Mouse (Mus musculus) common myeloid progenitor, adult 5-6 weeks (primary cell): ENCODE measurements around the gene Sec16a. TPM values are rescaled to one million over a fixed set of nuclear protein-coding genes. Genes with fewer than 3 reads are reported as not detected.

Experiments used
- ATAC-seq: replicated peaks from 2 replicates; pipeline ENCODE4 v1.8.0; 2016; ENCODE audit warnings: low read depth, mild to moderate bottlenecking, moderate TSS enrichment, inconsistent platforms; ENCODE audit not compliant: poor library complexity, severe bottlenecking
- total RNA-seq: library from RNA; stranded (forward); fragments of 200-1000, 187-1606 nt; gene quantifications from 2 replicates; pipeline ENCODE4 v1.2.3, GENCODE M21; 2017

Sec16a gene
- 20.1 and 44.2 TPM in 2 replicates for total RNA-seq

- ATAC-seq = peak; percentile 74
Measured at GRCm38 (mm10) chr2:26444946-26445665, at the start of gene Sec16a. Gene Sec16a, minus strand, starts transcription at chr2:26445216.

DNA sequence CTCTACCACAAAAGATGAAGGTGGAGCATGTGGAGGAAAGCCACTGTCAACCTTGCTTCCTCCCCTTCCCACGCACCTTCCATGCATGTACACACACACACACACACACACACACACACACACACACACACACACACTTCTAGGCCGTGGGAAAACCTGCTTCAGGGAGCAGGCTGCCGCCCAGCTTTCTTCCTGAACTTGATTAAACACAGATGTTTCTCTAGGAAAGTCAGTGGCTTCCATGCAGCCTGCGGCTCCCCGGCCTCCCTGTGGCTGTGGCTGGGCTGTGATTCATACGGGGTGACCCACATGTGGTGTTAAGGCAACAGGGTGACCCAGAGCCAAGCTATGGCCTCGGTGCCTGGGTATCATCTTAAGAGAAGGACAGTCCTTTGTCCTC, 49.4 kb upstream of the Sec16a start:
- ATAC-seq = no peak

- ATAC-seq = peak; percentile 79
Measured at GRCm38 (mm10) chr2:26493021-26493781, 48.2 kb upstream of the Sec16a start.

- no peak for ATAC-seq
Measured at GRCm38 (mm10) chr2:26490760-26491301, 45.8 kb upstream of the Sec16a start.

- no peak for ATAC-seq
Measured at GRCm38 (mm10) chr2:26488535-26489135, 43.6 kb upstream of the Sec16a start.

GRCm38 (mm10) chr2:26487322-26488021, 42.5 kb upstream of the Sec16a start:
- no peak for ATAC-seq

DNA sequence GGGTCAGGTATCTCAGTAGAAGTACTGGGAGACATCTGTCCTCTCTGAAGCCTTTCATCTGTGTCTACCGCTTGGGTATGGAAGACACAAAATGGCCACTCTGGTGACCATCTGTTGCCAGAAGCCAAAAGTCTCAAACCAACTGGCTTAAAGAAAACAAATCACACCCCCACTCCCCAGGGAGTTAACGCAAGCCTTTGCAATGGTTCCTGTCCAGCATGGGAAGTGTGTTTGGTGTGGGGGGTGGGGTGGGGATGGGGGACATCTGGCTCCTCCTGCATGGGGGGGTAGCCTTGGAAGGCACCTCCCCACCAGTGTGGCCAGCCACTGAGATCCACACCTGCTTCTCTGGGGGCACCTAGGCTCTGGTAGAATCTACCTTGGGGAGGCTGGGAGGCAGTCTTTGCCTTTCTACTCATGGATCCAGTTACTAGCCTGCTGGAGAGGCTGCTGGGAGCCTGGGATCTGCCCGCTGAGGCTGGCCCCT, 41.9 kb upstream of the Sec16a start:
- ATAC-seq = no peak

- ATAC-seq = no peak
Measured at GRCm38 (mm10) chr2:26486264-26486810, 41.3 kb upstream of the Sec16a start.

DNA sequence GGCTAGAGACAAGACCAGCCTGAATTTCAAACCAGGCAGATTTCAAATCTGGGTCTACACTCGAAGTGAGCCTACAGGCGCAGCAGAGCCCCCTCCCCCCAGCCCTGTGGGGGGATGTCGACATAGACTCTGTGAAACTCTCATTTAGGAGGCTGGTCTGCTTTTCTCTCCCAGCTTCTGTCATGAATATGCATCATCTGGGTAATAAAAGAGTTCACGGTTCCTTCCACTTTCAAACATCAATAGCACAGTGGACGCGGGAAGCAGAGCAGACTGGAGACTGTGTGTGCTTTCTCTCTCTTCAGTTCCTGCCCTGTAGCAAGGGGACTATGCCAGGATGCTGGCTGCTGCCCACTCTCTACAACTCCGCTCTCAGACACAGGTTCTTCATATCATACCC, 40.7 kb upstream of the Sec16a start:
- ATAC-seq = no peak

DNA sequence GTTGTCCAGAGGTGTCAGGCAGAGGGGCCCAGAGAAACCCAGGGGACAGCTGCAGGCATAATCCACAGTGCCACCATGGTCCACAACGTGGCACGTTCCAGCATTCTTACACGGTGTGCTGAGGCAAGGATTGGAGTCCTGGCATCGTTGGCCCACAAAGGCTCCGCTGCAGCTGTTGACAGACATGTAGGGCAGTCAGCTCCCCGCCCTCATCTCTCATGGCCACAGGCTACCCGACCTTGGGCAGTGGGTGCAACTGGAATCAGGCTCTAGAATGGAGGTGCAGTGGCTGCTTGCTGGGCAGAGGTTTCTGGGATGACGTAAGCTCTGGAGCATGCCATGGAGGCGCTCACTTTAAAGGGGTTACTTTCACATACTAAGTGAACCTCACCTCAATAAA, 40.3 kb upstream of the Sec16a start:
- ATAC-seq = no peak

GRCm38 (mm10) chr2:26484169-26484568, 39.2 kb upstream of the Sec16a start:
- no peak for ATAC-seq

DNA sequence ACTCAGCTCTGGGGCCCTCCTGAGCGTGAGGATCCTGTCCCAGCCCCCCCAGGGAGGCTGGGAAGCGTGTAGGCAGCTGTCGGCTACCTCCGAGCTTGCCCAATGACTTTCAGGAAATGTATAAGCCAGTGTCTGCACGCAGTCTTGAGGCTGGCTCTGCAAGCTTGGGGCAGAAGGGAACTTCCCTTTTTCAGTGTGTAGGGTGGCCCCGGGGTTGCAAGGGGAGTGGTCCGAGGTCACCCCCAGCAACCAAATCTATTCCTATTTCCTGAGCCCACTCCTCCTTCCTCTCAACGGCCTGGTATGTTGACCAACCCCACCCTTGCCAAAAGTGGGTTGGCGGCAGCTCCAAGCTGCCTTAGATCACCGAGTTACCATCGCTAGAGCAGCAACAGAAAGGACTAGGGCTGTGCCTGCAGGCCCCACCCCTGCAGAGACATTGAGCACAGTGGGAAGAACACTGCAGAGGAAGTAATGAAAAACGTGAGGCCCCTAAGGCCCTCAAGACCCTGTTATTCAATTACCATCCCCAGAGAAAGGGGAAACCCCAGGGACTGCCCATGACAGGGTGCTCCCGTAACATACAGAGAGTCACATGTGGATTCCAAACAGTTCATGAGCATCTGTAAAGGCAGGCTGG, 38.3 kb upstream of the Sec16a start:
- ATAC-seq = peak; percentile 91

DNA sequence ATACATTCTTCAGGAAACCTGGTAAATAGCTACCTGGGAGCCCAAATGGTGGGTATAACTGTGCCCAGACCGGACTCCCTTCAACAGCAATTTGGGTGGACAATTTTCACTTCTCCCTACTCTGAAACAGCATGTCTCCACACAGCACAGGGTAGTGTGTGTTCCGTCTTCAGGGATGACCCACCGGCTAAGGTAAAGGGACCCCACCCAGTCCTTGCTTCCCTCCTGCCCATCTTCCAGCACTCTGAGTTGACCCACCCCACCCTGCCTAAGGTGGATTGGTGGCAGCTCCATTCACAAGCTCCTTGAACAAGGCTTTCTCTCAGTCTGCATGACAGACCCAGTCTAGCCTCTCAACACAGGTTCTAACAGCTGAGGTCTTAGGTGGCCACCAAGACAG, 37.8 kb upstream of the Sec16a start:
- no peak for ATAC-seq

DNA sequence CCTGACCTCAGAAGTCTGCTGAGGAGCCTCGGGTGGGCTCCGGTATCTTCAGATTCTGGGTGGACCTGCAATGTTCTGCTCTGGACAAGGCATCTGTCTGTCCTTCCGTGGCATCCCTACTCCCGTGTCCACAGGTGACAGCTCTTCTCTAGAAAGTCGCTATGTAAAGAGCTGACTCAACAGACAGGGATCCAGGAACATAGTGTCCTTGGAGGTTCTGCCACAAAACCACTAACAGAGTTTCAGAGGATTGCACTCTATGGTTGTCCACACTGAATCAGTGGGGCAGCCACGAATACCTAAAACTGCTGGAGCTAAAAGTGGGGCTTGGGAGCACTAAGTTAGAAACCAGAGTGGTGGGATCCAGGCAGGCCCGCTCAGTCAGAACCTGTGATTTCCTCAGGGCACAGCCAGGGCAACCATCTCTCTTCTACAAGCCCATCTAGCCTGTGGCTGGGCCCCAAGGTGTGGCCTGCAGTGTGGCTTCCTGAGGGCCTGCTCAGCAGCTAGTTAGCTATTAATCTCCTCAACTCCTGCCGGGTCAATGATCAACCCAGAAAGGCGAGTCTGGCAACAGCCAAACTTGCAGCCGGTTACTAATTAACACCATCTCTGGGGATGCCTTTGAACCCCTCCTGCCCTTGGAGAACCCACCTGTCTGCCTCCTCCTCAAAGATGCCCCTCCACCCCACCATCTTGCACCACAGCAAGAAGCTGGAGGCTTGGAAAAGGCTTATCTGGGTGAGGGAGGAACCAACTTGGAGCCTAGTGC, 36.9 kb upstream of the Sec16a start:
- ATAC-seq = no peak

GRCm38 (mm10) chr2:26480911-26481310, 35.9 kb upstream of the Sec16a start:
- no peak for ATAC-seq

- ATAC-seq = no peak
Measured at GRCm38 (mm10) chr2:26478685-26479205, 33.7 kb upstream of the Sec16a start.

GRCm38 (mm10) chr2:26477911-26478310, 32.9 kb upstream of the Sec16a start:
- ATAC-seq = no peak
